Mouse (Mus musculus): ENCODE data around the gene Ambra1. TPM values are rescaled to one million over a fixed set of nuclear protein-coding genes. Genes with fewer than 3 reads are reported as not detected.

Gene Ambra1
- polyA plus RNA-seq (2017; shearing (Covaris generic)), result 10 to 100 TPM; 31.0 to 58.3 TPM

DNA sequence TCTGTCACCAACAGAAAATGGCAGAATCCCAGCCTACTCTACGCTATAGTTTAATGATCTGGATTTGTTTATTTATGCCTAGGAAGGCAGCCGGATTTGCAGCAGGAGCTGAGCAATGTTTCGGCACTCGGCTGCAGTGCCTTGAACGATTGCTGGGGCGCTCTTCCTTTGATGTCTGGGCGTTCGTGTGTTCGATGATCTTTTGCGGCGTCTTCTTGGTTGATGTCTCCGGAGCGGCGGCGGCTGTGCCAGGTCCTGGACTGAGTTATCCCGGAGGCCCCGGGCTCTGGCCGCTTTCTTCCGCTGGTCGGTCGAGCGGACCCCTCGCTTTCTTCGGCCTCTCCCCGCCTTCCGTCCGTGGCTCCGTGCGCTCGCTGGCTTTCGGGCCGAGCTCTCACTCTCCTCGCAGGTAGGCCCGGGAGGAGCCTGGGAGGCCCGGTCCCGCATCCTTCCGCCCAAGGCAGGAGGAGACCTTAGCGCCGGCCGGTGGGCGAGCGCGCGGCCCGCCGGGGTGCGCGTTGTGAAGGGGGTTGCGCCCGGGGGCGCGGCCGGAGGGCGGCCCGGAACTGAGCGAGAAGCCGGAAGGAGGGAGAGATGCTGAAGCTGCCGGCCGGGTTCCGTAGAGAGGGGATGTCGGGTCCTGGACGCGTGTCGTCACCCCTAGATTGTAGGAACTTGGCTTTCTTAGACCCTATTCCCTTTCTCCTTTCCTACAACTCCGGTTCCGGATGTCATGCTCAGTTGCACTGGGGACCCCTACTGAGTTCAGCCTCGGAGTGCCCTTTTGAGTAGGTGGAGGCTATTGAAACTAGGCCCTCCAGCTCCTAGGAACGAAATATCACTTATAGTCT lies at the start of gene Ambra1:
Gene Ambra1 (plus strand): TSS at position 164 of the 851 bp plus-strand sequence.
- ATAC-seq, result peak; percentile 83

DNA sequence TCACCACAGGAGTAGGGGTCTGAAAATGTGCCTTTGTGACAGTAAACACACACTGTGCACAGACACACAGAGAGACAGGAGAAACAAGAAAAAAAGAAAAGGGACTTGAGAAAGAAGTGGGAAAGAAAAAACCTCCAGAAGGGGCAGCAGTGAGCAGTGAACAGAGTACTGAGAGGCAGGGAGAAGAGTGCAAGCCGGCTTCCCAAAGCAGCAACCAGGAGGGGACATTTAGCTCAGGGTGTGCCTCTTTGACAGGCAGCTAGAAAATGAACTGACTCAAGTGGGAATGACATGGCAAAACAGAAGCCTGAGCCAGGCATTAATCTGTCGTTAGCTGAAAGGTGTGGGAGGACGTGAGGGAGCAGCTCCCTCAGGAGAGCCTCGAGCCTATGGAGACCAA lies 47.1 kb upstream of the Ambra1 start:
- no peak for ATAC-seq

DNA sequence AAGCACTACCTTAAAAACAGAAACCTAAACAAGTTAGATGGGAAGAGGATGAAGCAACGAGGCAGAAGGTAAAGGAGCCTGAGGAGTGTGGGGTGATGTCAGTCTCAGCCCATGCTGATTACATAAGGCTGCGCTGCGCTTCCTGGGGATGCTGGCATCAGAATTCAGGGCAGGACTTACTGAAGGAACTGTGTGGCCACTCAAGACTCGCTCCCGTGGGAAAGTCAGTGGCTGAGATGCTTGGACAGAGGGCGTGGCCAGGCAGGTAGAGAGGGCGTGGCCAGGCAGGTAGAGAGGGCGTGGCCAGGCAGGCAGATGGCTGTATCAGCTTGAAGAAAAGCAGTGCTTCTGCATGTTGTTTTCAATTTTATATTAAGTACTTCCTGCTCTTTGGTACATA lies 46.0 kb upstream of the Ambra1 start:
- no peak for ATAC-seq

DNA sequence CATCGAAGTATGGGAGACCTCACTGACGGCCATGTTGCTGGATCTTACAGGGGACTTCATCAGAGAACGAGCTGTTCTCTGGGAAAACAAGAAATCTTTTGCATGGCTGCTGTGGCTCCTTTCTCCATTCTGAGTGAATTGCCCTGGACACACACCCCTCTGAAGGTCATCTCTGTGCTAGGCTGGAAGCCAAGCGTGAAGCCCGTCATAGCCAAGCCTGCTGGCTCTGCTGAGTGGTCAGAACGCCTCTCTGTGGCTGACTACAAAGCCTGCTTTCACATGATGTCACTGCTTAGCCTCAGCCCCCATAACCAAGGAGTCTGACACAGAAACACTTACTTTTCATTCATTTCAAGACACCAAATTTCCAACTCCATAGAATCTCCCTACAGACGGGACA lies 40.5 kb upstream of the Ambra1 start:
- no peak for ATAC-seq

DNA sequence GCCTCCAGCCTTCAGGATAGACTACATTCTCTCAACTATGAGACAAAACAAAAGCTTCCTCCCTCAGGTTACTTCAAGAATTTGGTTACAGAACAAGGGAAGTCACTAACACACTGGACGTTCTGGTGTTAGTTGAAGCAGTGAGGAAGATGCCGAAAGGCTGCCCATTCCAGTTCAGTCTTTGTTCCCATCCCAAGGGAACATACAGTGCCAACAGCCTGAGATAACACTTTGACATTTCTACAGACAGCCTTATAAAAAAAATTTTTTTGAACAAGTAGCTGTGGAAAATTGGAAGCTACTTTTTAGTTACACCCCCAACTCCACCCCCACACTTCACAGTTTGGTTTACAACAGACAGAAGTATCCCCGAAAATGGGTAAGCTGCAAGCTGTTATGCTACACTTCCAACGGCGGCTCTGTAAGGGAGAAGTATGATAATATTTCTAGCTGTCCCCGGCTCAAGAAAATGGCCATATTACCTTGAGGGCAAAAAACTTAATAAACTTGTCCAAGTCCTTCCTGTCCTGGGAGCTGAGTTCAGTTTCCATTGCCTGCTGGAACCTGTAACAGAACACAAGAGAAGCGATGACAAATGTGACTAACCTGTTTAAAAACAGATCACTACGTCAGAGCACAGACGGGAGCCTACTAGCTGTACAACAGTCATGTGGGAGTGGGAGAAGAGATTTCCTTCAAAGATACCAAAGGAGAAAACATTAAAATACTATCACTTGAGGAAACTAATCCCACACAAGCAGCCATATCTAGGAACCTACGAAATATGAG lies 34.3 kb upstream of the Ambra1 start:
- no peak for ATAC-seq

DNA sequence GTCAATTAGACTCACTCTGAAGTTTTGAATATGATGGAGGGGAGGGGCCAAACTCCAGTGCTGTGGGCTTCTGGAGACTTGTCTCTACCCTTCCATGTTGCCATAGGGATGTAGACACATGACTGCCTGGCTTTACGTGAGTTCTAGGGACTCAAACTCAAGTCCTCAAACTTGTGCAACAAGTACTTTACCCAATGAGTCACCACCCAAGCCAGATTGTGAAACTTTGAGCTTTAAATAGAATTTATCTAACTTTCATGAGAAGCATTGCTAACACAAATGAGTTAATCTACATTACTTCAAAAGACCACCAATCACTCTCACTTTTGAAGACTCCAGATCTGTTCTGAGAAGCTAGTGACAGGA lies 33.7 kb upstream of the Ambra1 start:
- no peak for ATAC-seq

DNA sequence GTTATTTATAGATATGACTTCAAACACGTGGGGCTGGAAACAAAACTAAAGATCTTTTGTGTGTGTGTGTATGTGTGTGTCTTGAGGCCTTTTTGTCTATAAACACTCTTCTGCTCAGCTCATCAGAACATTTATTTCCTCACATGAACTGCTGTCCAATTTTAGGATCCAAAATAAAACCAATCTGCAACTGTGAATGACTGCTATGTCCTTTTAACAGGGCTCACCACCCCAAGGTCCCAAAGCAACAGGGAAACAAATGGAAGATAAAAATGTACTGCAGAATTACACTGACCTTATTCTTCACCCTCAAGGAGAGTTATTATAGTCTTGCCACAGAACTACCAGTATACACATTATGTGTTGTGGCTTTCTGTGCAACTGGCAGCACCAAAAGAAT lies 30.7 kb upstream of the Ambra1 start:
- ATAC-seq, result no peak

DNA sequence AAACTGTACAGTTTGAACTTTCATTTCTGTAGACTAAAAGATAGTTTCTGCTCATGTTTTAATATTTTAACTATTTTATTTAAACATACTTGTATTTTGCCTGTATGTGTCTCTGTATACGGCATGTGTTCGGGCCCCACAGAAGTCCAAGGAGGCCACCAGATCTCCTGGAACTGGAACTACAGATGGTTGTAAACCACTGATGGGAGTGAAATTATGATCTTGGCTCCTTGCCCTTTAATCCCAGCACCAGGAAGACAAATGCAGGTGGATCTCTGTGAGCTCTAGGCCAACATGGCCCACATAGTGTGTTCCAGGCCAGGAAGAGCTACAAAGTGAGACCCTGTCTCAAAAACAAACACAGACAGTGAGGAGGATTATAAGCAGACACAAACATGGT lies 28.6 kb upstream of the Ambra1 start:
- ATAC-seq, result no peak

DNA sequence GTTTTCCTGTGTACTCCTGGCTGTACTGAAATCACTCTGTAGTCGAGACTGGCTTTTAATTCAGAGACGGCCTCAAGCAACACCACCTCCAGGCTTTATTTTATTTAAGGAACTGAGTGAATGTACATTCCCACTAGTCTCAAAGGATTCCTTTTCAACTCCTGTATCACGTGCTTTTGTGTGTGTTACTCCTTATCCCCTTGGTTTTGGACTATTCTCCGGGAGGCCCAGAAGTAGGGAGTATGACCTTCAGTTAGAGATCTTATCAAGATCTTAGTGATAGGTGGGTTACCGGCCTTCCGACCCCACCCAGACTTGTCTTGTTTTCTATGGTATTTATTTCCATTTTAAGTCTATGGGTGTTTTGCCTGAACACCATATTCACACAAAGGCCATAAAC lies 24.2 kb upstream of the Ambra1 start:
- no peak for ATAC-seq

DNA sequence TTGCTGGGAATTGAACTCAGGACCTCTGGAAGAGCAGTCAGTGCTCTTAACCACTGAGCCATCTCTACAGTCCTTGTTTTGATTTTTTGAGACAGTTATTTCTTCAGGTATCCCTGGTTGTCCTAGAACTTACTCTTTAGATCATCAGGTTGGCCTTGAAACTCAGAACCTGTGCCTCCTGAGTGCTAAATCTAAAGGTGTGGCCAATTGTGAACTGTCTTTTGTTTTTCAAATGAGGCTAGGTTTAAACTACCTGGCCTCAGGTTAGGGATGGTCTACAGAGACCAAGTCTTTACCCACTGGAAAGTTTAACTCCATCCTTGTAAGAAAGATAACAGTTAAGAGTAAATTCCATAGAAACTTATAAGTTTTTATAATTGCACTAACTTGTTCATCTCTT lies 23.5 kb upstream of the Ambra1 start:
- ATAC-seq, result no peak

DNA sequence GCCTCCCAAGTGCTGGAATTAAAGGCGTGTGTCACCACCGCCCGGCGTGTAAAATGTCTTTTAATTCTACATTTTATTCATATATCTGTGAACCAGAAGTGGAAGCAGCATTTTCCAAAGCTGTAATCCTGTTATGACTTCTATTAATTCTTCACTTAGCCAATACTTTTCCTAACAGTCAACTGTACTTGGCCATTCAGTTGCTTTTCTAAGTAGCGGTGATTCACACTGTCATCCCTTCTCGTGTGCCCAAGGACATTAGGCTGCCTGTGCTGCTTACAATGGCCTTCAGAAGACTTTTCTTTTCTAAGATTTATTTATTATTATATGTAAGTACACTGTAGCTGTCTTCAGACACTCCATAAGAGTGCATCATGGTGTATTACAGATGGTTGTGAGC lies 21.6 kb upstream of the Ambra1 start:
- ATAC-seq, result no peak

DNA sequence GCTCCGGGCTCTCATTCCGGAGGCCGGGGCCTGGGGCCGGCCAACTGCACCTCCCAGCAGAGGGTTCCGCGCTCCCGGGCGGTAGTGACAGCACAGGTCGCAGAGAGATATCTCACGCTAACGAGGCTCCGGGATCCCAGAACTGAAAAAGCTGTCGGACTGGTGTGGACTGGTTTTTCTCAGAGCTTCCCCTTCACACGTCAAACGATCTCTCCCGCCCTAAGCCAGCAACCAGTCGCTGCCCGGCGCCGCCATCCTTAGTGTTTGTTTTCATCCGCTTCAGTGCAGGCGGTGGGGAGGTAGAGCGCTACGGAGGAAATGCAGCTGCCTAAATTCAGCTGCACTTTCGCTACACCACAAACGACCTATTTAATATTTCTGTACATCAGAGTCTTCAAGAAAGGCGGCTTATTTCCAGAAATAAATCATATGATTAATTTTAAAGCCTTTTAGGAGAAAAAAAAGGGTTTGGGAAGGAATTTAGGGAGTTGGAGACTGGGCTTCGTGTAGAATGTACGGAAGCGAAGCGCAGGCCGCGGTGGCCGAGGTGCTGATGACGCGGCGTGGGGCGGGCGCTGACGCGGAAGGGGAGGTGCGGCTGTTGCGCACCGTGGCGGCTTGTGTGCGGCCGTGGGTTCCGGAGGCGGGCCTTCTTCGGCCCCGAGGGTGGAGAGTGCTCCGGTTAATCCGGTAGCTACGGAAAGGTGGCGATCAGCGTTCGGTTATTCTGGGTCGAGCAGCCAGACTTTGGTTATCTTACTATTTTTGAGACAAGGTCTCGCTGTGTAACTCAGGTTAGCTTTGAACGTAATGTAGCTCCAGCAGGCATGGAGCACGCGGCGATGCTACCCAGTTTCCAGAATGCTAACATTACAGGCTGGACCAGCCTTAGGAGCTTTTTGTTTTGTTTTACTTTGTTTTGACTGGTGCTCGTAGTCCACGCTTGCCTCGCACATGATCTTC lies 19.4 kb upstream of the Ambra1 start, which contains the start of the genes Atg13 and Harbi1:
Gene Atg13 (minus strand): TSS at position 305 of the 963 bp plus-strand sequence.
Gene Harbi1 (plus strand): TSS at position 581 of the 963 bp plus-strand sequence.
- ATAC-seq, result peak; percentile 97

DNA sequence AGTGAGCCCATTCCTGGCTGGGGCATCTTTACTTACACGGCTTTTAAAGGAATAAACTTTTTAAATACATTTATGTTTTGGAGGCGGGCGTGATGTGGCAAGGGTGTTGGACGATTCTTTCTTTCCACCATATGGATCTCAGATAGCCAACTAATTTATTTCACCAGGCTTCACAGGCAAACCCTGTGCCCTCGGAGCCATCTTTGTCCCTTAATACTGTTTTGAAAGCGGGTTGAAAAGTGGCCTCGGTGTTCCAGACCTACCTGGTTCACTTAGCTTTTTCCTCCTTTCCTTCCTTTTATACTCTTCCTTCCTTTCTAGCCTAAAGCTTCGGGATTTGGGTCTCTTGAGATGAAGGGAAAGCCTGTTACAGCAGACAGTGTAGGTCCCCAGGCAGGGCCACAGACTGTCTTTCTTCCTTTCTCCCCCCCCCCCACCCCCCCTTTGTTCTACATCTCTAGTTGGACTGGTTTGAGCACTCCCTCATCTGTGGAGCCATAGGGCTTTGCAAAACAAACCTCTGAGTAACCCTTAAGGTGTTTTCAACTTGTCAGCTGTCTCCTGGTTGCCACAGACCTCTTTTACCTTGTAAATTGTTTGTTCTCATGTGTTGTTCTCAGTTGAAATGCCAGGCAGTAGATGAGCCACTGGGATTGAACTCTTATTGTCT lies 18.5 kb upstream of the Ambra1 start:
- no peak for ATAC-seq

DNA sequence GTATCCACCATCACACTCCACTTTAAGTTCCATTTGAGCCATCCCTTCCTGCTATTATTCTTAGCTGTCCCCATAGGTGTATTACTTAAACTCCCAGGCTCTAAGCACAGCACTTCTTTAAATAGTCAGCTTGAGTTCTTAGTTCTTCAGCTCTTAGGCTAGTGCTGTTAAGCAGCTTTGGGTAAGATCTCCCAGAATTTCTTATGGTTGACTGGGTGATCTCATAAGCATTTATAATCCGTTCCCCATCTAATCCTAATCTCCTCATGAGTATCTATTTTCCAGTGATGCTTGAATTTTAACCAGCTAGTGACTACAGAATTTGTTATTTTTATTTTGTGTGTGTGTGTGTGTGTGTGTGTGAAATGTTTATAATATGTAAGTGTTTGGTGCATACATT lies 15.0 kb upstream of the Ambra1 start:
- no peak for ATAC-seq

DNA sequence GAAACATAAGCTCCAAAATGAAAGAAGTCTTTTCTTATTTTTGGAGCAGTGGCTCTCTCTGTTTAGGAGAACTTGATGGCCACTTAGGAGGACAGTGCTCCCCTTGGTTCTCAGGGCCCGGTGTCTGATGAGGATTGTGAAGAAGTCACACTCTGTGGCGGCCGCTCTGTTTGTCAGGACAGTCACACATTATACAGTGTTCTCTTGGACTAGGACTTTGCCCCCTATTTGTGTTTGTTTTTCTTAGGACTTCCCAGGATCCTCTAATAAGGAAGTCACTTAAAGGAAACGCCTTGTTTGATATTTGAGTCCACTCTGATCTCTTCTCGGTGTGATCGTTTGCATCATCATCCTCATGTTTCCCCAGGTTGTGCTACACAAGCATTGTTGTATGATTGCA lies 11.7 kb upstream of the Ambra1 start:
- ATAC-seq, result no peak

DNA sequence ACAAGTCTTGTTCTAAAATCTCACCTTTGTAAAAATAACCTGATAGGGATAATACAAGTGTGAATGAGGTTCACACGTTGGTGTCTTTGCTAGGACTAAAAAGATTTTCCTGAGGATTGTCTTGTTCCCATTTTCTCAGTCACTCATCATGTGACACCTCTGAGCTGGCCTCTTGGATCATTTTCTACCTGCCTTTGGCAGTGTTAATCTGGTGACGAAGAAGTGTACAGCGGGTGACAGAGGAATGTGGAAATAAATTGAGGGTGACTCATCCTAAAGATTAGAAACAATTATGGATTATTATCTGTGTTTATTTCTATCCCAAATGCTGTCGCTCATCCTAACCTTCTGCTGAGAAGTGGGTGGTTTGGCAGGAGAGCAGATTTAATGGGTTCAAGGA lies 6.6 kb upstream of the Ambra1 start:
- ATAC-seq, result no peak

DNA sequence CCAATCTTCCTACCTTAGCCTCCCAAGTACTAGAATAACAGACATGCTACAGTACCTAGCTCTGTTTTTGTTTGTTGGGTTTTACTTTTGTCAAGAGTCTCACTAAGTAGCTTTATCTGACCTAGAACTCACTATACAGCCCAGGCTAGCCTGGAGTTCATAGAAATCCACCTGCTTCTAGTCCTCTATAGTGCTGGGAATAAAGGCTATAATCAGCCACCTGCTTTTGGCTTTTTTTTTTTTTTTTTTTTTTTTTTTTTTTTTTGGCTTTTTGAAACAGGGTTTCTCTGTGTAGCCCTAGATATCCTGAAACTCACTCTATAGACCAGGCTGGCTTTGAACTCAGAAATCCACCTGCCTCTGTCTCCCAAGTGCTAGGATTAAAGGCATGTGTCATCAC lies 6.0 kb upstream of the Ambra1 start:
- no peak for ATAC-seq

DNA sequence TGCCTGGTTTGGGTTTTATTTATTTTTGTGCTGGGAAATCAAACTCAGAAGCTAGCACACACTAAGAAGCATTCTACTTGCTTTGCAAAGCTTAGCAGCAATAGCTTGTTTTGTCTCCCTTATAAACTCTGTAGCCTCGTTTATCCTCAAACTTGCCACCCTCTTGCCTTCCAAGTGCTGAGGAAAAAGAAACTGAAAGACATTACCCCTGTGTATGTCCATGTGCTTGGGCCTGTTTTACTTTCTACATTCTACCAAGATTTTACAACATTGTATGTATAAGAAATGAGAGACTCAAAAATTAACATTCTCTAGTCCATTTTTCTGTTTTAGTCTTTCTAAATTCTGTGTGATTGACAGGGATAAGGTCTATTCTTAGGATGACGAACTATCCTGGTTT lies 5.2 kb upstream of the Ambra1 start:
- no peak for ATAC-seq

DNA sequence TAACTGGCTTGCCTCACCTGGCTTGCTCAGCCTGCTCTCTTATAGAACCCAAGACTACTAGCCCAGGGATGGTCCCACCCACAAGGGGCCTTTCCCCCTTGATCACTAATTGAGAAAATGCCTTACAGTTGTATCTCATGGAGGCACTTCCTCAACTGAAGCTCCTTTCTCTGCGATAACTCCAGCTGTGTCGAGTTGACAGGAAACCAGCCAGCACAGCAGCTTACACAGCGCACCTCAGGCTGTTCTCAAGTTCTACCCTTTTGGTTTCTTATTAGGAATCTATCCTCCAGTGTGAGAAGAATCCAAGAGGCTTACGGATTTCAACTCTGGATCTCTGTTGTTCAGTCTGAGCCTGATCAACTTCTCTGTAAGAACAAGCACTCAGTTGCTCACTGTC lies 4.5 kb upstream of the Ambra1 start:
- peak; percentile 13 for ATAC-seq

DNA sequence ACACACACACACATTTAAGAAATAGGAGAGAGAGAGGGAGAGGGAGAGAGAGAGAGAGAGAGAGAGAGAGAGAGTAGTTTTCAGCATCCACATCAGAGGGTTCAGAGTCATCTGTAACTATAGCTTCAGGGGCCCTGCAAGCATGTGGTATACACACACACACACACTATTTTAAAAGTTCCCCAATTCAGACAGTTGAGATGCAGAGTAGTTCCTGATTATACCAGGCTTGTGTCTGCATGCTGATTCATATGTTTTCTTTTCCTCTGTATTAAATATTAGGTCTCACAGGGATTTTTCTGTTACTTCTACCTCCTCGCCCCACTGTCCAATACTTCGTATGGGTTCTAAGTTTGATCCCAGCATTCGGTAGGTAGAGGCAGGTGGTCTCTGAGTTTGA lies 2.9 kb upstream of the Ambra1 start:
- no peak for ATAC-seq

DNA sequence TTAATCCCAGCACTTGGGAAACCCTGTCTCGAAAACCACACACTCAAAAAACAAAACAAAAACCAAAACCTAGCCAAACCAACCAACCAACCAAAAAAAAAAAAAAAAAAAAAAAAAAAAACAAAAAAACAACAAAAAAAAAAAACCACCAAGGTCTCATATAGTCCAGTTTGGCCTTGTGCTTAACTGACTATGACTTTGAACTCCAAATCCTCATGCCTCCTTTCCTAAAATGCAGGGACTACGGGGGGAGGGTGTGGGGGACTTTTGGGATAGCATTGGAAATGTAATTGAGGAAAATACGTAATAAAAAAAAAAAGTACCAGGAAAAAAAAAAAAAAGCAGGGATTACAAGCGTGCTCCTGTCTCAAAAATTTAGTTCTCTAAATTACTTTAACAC lies 363 bp upstream of the Ambra1 start:
- no peak for ATAC-seq

DNA sequence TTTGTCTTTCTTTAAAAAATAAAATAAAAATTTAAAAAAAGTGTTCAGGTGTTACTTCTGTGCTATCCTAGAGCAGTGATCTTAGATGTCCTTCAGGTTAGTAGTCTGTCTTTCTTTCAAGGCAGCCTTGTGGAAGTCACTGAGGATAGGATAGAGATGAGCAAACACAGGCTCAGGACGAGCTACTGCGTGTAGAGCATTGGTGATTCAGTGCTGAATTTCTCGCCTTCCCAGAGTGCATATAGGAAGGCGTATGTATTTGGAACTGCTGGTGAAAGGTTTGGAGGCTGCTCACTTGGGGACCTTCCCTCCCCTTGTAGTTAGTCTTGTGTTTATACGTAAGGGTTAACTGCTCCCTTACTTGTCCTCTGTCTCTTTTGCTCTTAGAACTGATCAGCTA lies 5.3 kb downstream of the Ambra1 start:
- no peak for ATAC-seq
